Mouse (Mus musculus): ENCODE measurements around the gene Stmn1. TPM values are rescaled to one million over a fixed set of nuclear protein-coding genes. Genes with fewer than 3 reads are reported as not detected.

Stmn1 gene
- polyA plus RNA-seq, 2 experiments from 2014 or later: 80.7 to 125 TPM

DNA sequence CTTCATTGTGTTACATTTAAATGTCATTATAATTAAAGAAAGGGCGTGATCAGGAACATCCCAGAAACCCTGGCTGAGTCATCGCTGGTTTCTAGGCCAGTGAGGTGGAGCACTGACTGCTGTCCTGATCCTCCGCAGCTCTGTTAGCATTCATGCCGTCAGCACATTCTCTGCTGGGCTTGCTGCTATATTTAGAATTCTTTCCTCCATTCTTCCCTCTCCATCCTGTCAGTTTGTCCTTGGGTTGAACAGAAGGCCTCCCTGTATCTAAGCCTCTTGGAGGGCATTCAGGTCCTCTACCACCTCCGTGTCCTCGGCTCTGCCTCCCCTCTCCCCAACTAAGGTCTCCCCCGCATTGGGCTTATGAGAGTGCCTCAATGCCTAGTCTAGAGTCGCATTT is 48.9 kb downstream of the Stmn1 start:
- no peak for ATAC-seq

DNA sequence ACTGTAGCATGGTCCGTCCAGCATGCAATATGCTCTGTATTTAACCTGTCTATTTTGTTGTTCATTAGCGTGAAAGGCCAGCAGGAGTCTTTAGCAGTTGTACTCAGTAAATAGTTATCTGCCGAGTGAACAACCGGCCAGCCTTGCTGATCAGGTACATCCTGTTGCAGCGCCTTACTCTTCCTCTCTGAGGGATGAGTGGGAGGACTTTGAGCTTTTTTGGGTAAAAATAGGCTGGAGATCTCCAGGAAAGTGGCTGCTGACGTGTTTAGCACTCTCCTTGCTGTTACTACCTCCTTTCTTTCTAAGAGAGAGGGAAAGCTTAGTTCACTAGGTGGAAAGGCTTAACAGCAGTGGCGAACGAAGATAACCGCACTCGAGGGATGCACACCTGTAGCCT is 49.6 kb downstream of the Stmn1 start:
- ATAC-seq: no peak

DNA sequence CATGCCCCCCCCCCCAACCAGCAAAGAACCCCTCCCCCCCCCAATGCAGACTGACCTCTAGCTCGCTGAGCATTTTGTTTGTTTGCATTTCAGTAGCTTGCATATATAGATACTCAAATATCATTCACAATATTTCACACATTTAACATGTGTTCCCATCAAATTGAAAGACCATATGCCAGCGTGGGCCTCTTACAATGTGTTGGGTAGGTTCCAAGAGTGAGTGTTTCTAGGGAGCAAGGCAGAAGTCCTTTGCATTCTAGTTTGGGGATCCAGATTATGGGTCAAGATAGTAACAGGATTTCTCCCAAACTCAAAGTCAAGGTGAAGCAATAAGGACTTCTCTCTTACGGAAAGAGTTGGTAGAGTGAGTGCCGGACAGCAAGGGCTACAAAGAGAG is 50.4 kb downstream of the Stmn1 start:
- ATAC-seq: no peak

DNA sequence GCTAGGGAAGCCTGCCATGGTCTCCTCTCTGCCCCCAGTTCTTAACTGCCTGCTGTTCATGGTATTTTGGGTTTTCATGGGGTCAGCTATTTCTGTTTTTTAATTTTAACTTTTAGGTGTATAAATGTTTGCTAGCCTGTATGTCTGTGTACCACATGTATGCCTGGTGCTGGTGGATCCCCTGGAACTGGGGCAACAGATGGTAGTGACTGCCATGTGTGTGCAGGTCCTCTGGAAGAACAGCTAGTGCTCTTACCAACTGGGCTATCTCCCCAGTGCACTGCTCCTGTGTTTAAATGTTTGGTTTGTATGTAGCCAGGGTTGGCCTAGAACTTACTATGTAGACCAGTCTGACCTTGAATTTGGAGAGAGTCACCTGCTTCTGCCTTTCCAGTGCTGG is 51.2 kb downstream of the Stmn1 start:
- ATAC-seq: no peak

Other genes with a start within 250 kb of the Stmn1 start
- not detected for gene Catsper4, start 240.9 kb upstream of the Stmn1 start, polyA plus RNA-seq (2017; shearing (Covaris generic))
- not detected for gene Cnksr1, start 229.9 kb upstream of the Stmn1 start, polyA plus RNA-seq (2017; shearing (Covaris generic))
- 1 to 10 TPM in 1 of 2 experiments, not detected in 1; 3.7 TPM for gene E130218I03Rik, start 224.7 kb upstream of the Stmn1 start, polyA plus RNA-seq (2017; shearing (Covaris generic))
- gene Zfp593, start 222.7 kb upstream of the Stmn1 start, polyA plus RNA-seq (2017; shearing (Covaris generic)): 1 to 10 TPM; 4.3 to 6.8 TPM
- not detected for gene Gm30191, start 221.4 kb upstream of the Stmn1 start, polyA plus RNA-seq (2017; shearing (Covaris generic))
- gene Grrp1, start 214.2 kb upstream of the Stmn1 start, polyA plus RNA-seq (2017; shearing (Covaris generic)): not detected
- gene Pdik1l, start 180.4 kb upstream of the Stmn1 start, polyA plus RNA-seq (2017; shearing (Covaris generic)): 10 to 100 TPM; 20.7 to 24.2 TPM
- gene Trim63, start 153.2 kb upstream of the Stmn1 start, polyA plus RNA-seq (2017; shearing (Covaris generic)): not detected
- under 1 TPM; 0.19 TPM for gene Slc30a2, start 125.1 kb upstream of the Stmn1 start, polyA plus RNA-seq (2017; shearing (Covaris generic))
- gene Extl1, start 84.5 kb upstream of the Stmn1 start, polyA plus RNA-seq (2017; shearing (Covaris generic)): 1 to 10 TPM; 2.2 to 2.3 TPM
- 1 to 10 TPM in 1 of 2 experiments, under 1 TPM in 1; 0.30 to 2.4 TPM for gene Pafah2, start 72.0 kb upstream of the Stmn1 start, polyA plus RNA-seq (2017; shearing (Covaris generic))
- 10 to 100 TPM; 21.3 to 56.0 TPM for gene Paqr7, start 28.4 kb downstream of the Stmn1 start, polyA plus RNA-seq (2017; shearing (Covaris generic))
- 1 to 10 TPM in 1 of 2 experiments, under 1 TPM in 1; 0.26 to 1.2 TPM for gene Aunip, start 42.7 kb downstream of the Stmn1 start, polyA plus RNA-seq (2017; shearing (Covaris generic))
- gene Mtfr1l, start 67.1 kb downstream of the Stmn1 start, polyA plus RNA-seq (2017; shearing (Covaris generic)): 100 to 1,000 TPM in 1 of 2 experiments, 10 to 100 TPM in 1; 83.6 to 119 TPM
- 1 to 10 TPM in 1 of 2 experiments, under 1 TPM in 1; 0.19 to 1.9 TPM for gene Selenon, start 83.8 kb downstream of the Stmn1 start, polyA plus RNA-seq (2017; shearing (Covaris generic))
- gene Man1c1, start 236.0 kb downstream of the Stmn1 start, polyA plus RNA-seq (2017; shearing (Covaris generic)): 1 to 10 TPM; 1.0 to 1.4 TPM